In genomic region chr2:75538114-75538513, GRCm38 (mm10) we compare ENCODE assay signal across 20 mouse cellular contexts.
DNase-seq lines count a peak whose midpoint lies in the region; ATAC-seq and TF ChIP-seq lines count a peak whose summit lies in the region.
"Had no signal": no experiment of that assay in that cellular context is flagged by ENCODE, and none has a peak within 500 bp of the region (broad histone marks: within the 10 kb centered on the region; RNA-seq: fewer than 3 reads in every experiment).

No protein-coding gene starts in this region.

- TF ChIP-seq RAD21 in CH12.LX (IDR thresholded peaks at IDR 0.05; ENCODE audit: low read depth, low read length): no peak

- H3K9ac ChIP-seq in CH12.LX (ENCODE audit: insufficient read depth, low read depth): no peak overlapping the region
- H3K9ac ChIP-seq in kidney, postnatal 0 days (ENCODE audit: low read depth, low read length): no peak overlapping the region
- H3K9ac ChIP-seq: forebrain, embryonic 15.5 days; intestine, embryonic 15.5 days had no signal

- no peak for TF ChIP-seq POLR2A in CH12.LX (IDR thresholded peaks at IDR 0.05; ENCODE audit: low read depth, low read length)

- peak overlapping the region; percentile 2; the same call in 1 of the 2 replicates for H3K4me2 ChIP-seq in CH12.LX (ENCODE audit: insufficient read depth, low read depth, poor library complexity, severe bottlenecking)
- no peak overlapping the region for H3K4me2 ChIP-seq in kidney, postnatal 0 days (ENCODE audit: low read length)
- H3K4me2 ChIP-seq: forebrain, embryonic 15.5 days; intestine, embryonic 15.5 days had no signal

- dilution Hi-C loops in CH12.LX (cut with MboI; ENCODE audit: extremely low pct_ligation_motif_present, extremely low pct_unique_long_range_greater_than_20kb, low sequenced_read_pairs): no loop called here

- H3K27me3 ChIP-seq in CH12.LX (replicated peaks): peaks cover 2% of the 10 kb centered on the region
- peaks cover 4% of the 10 kb centered on the region; the same call in 1 of the 2 replicates for H3K27me3 ChIP-seq in embryonic facial prominence, embryonic 10.5 days (replicated peaks; ENCODE audit: low read depth, poor library complexity, severe bottlenecking)
- no peaks in the 10 kb centered on the region for H3K27me3 ChIP-seq in kidney, postnatal 0 days (ENCODE audit: insufficient read depth, low read length)
- H3K27me3 ChIP-seq: forebrain, embryonic 15.5 days; intestine, embryonic 15.5 days had no signal

- H3K4me1 ChIP-seq in CH12.LX (ENCODE audit: control insufficient read depth in 1 of 2, insufficient read depth in 2 of 2): peaks cover 0 to 21% of the 10 kb centered on the region in 2 experiments; a peak in 2 of 4 replicates
- H3K4me1 ChIP-seq in embryonic facial prominence, embryonic 10.5 days: peaks cover 10% of the 10 kb centered on the region
- no peaks in the 10 kb centered on the region; the same call in 1 of the 2 replicates for H3K4me1 ChIP-seq in kidney, postnatal 0 days (replicated peaks; ENCODE audit: insufficient read depth, low read length)
- H3K4me1 ChIP-seq: forebrain, embryonic 15.5 days; intestine, embryonic 15.5 days had no signal

- no peak for TF ChIP-seq EP300 in CH12.LX (IDR thresholded peaks at IDR 0.05; ENCODE audit: low read length)

- H3K9me3 ChIP-seq in CH12.LX (replicated peaks; ENCODE audit: low read length): no peaks in the 10 kb centered on the region
- no peaks in the 10 kb centered on the region for H3K9me3 ChIP-seq in embryonic facial prominence, embryonic 10.5 days
- H3K9me3 ChIP-seq in kidney, postnatal 0 days (replicated peaks; ENCODE audit: low read length): no peaks in the 10 kb centered on the region
- H3K9me3 ChIP-seq: forebrain, embryonic 15.5 days; heart, embryonic 10.5 days; intestine, embryonic 15.5 days had no signal

- 26% methylated on average over 4 of the region's 4 CpGs for WGBS in embryonic facial prominence, embryonic 10.5 days
- WGBS in kidney, postnatal 0 days: 23% methylated on average over 4 of the region's 4 CpGs

- no peak overlapping the region for H3K27ac ChIP-seq in CH12.LX (ENCODE audit: insufficient read depth, low read depth)
- H3K27ac ChIP-seq in embryonic facial prominence, embryonic 10.5 days (replicated peaks): no peak overlapping the region
- H3K27ac ChIP-seq in kidney, postnatal 0 days: no peak overlapping the region
- H3K27ac ChIP-seq: forebrain, embryonic 15.5 days; heart, embryonic 10.5 days; intestine, embryonic 15.5 days had no signal

- H3K4me3 ChIP-seq in CH12.LX (replicated peaks in 1 of 3; ENCODE audit: low read depth in 2 of 3, low read length in 2 of 3, poor library complexity in 1 of 3): no peak overlapping the region
- no peak overlapping the region for H3K4me3 ChIP-seq in embryonic facial prominence, embryonic 10.5 days
- H3K4me3 ChIP-seq in kidney, postnatal 0 days (replicated peaks; ENCODE audit: low read depth, low read length): no peak overlapping the region
- H3K4me3 ChIP-seq: forebrain, embryonic 15.5 days; heart, embryonic 10.5 days; intestine, embryonic 15.5 days; myocyte had no signal

- no peak for ATAC-seq in kidney, postnatal 0 days (replicated peaks; ENCODE audit: low FRiP score, low read depth)
- no peak for ATAC-seq in granulocyte monocyte progenitor cell, adult 5-6 weeks (replicated peaks; ENCODE audit: poor library complexity, severe bottlenecking)
- no peak for ATAC-seq in cerebellum, adult (ENCODE audit: insufficient number of reproducible peaks, low FRiP score, low TSS enrichment)
- ATAC-seq: CD4-positive, CD25-positive, alpha-beta regulatory T cell, adult 4 months; forebrain, embryonic 15.5 days; intestine, embryonic 15.5 days; lung, postnatal 0 days had no signal

- H3K36me3 ChIP-seq in CH12.LX (replicated peaks in 1 of 2; ENCODE audit: control insufficient read depth in 1 of 2, insufficient read depth in 1 of 2, low read length in 1 of 2): no peaks in the 10 kb centered on the region
- no peaks in the 10 kb centered on the region for H3K36me3 ChIP-seq in embryonic facial prominence, embryonic 10.5 days (replicated peaks)
- H3K36me3 ChIP-seq in kidney, postnatal 0 days (ENCODE audit: insufficient read depth, low read length): no peaks in the 10 kb centered on the region
- H3K36me3 ChIP-seq: forebrain, embryonic 15.5 days; heart, embryonic 10.5 days; intestine, embryonic 15.5 days had no signal

- TF ChIP-seq CTCF in CH12.LX (conservative IDR thresholded peaks at IDR 0.05 in 1 of 2, IDR thresholded peaks at IDR 0.05 in 1 of 2; ENCODE audit: low read depth in 2 of 2, low read length in 2 of 2): no peak
- no peak for TF ChIP-seq CTCF in kidney, postnatal 0 days (IDR thresholded peaks at IDR 0.05; ENCODE audit: low read depth)

- peak; percentile 21 for DNase-seq in embryo, embryonic 9.5 days (ENCODE audit: extremely low spot score)
- DNase-seq in embryo, embryonic 11 days: no peak
- DNase-seq in CH12.LX (ENCODE audit: extremely low read depth): no peak
- DNase-seq in embryonic facial prominence, embryonic 10.5 days (ENCODE audit: low spot score): peak; percentile 15
- peak; percentile 15 for DNase-seq in kidney, postnatal 0 days (ENCODE audit: low spot score)
- no peak for DNase-seq in cerebellum, adult 11 months
- DNase-seq: cerebellum, adult 9-10 months; gastrocnemius, postnatal 36 days; liver; midbrain, embryonic 14.5 days; right cerebral cortex, postnatal 14 days; spleen, adult 18-20 months had no signal

- in situ Hi-C loops in CH12.LX (cut with MboI; ENCODE audit: low pct_ligation_motif_present, low pct_unique_long_range_greater_than_20kb, low sequenced_read_pairs): no loop called here

- H3K79me2 ChIP-seq in CH12.LX (replicated peaks; ENCODE audit: control insufficient read depth, extremely low read depth, insufficient read depth, poor library complexity, severe bottlenecking): no peaks in the 10 kb centered on the region

TF ChIP-seq in CH12.LX, 34 proteins besides CTCF, POLR2A, EP300 and RAD21:
- TF ChIP-seq E2F4 (IDR thresholded peaks at IDR 0.05; ENCODE audit: insufficient replicate concordance, low read depth, low read length) (no peak), CHD2 (IDR thresholded peaks at IDR 0.05; ENCODE audit: low read length) (no peak), SMC3 (IDR thresholded peaks at IDR 0.05; ENCODE audit: low read depth, low read length) (no peak), CHD1 (IDR thresholded peaks at IDR 0.05; ENCODE audit: low read depth, low read length) (no peak), SIN3A (IDR thresholded peaks at IDR 0.05; ENCODE audit: low read length) (no peak), MAFK (IDR thresholded peaks at IDR 0.05; ENCODE audit: insufficient replicate concordance, low read length) (no peak), MYC (IDR thresholded peaks at IDR 0.05; ENCODE audit: low read depth, low read length) (no peak), ETS1 (conservative IDR thresholded peaks at IDR 0.05; ENCODE audit: low read depth, low read length) (no peak), MAX (IDR thresholded peaks at IDR 0.05; ENCODE audit: low read length) (no peak), NRF1 (IDR thresholded peaks at IDR 0.05; ENCODE audit: low read depth, low read length) (no peak), JUND (conservative IDR thresholded peaks at IDR 0.05; ENCODE audit: low read depth, low read length) (no peak), ZC3H11A (IDR thresholded peaks at IDR 0.05; ENCODE audit: low read depth, low read length) (no peak), KAT2A (IDR thresholded peaks at IDR 0.05; ENCODE audit: insufficient replicate concordance, low read length) (no peak), NELFE (IDR thresholded peaks at IDR 0.05; ENCODE audit: low read depth, low read length) (no peak), UBTF (IDR thresholded peaks at IDR 0.05; ENCODE audit: low read depth, low read length) (no peak)

Comparison
In these comparisons a context has a peak if more than half of its experiments do, and no peak if none do; other contexts are left out.
1. DNase-seq: peak in embryo, embryonic 9.5 days (single experiment), embryonic facial prominence, embryonic 10.5 days (single experiment) and kidney, postnatal 0 days (single experiment); none in embryo, embryonic 11 days (single experiment), CH12.LX (single experiment) and cerebellum, adult 11 months (single experiment).